9 mouse cellular contexts compared by ENCODE assay signal in genomic region chr14:32861149-32861581, GRCm38 (mm10). TPM values are rescaled to one million over a fixed set of nuclear protein-coding genes. Genes with fewer than 3 reads are reported as not detected.
DNase-seq lines count a peak whose midpoint lies in the region; ATAC-seq and TF ChIP-seq lines count a peak whose summit lies in the region.
"Had no signal": no experiment of that assay in that cellular context is flagged by ENCODE, and none has a peak within 500 bp of the region (broad histone marks: within the 10 kb centered on the region; RNA-seq: fewer than 3 reads in every experiment).

No protein-coding gene starts in this region.

- no peaks in the 10 kb centered on the region for H3K36me3 ChIP-seq in kidney, adult 2 months (ENCODE audit: control insufficient read depth, insufficient read depth, low read length)

- H3K4me3 ChIP-seq in kidney, adult 2 months (ENCODE audit: insufficient read depth, low read depth, low read length) = no peak overlapping the region

- peak; percentile 68 for DNase-seq in left cerebral cortex, postnatal 4 days
- DNase-seq in left cerebral cortex, adult 9 months (ENCODE audit: low spot score in 2 of 2) = no peak
- peak; percentile 51 for DNase-seq in gastrocnemius, postnatal 10 days
- DNase-seq in kidney, adult 2 months = peak; percentile 56
- DNase-seq in lung, postnatal 25 days (ENCODE audit: low spot score) = peak; percentile 28
- DNase-seq in right cerebral cortex, adult 2 months (ENCODE audit: low spot score in 2 of 2) = no peak
- DNase-seq in T-cell, adult 2 months (ENCODE audit: low spot score) = no peak

- no peaks in the 10 kb centered on the region for H3K4me1 ChIP-seq in kidney, adult 2 months (ENCODE audit: control insufficient read depth, insufficient read depth, low read length)

- ATAC-seq in megakaryocyte-erythroid progenitor cell, adult 5-6 weeks (replicated peaks; ENCODE audit: low FRiP score, low TSS enrichment, poor library complexity, severe bottlenecking) = no peak

- no peak for TF ChIP-seq CTCF in kidney, adult 2 months (conservative IDR thresholded peaks at IDR 0.05; ENCODE audit: insufficient read depth, insufficient read length, low read depth, low read length)

- H3K27me3 ChIP-seq in kidney, adult 2 months (replicated peaks; ENCODE audit: control insufficient read depth, insufficient read depth, low read length) = no peaks in the 10 kb centered on the region; the same call in 1 of the 2 replicates

- WGBS in kidney, adult 2 months = 21% methylated on average over 6 of the region's 6 CpGs

- no peak for TF ChIP-seq POLR2A in kidney, adult 2 months (IDR thresholded peaks at IDR 0.05; ENCODE audit: low read depth, low read length)

- intact Hi-C loops in left cerebral cortex, postnatal 4 days (cut with DNase I) = no loop called here

- H3K27ac ChIP-seq in kidney, adult 2 months (ENCODE audit: insufficient read depth, low read depth, low read length) = 0 out of 2 replicates have a peak overlapping the region, but pooled peaks have one; percentile 3

RNA-seq across cellular contexts. Expression of gene Vstm4, which starts 4.6 kb away (rescaled TPM):
- total RNA-seq in left cerebral cortex, postnatal 4 days (2021) = 1 to 10 TPM; 4.5 to 5.0 TPM
- total RNA-seq in gastrocnemius, postnatal 10 days (2021) = 10 to 100 TPM; 20.0 to 23.4 TPM
- 8.0 and 8.3 TPM in 2 replicates for polyA plus RNA-seq in kidney, adult 2 months (2012; rRNA removed)
- not detected in 2 replicates for total RNA-seq in megakaryocyte-erythroid progenitor cell, adult 5-6 weeks (2014; fragmentation: Nextera tagmentation)
- not detected in 2 replicates for total RNA-seq in megakaryocyte-erythroid progenitor cell, adult 5-6 weeks (2017)
- total RNA-seq: common myeloid progenitor, adult 5-6 weeks had no signal

RNA-seq across cellular contexts. Expression of gene Fam170b, which starts 27.4 kb away (rescaled TPM):
- total RNA-seq in left cerebral cortex, postnatal 4 days (2021) = not detected
- total RNA-seq in gastrocnemius, postnatal 10 days (2021) = not detected
- polyA plus RNA-seq in kidney, adult 2 months (2012; rRNA removed) = 0.14 TPM in 1 of 2 replicates, not detected in the other
- not detected in 2 replicates for total RNA-seq in megakaryocyte-erythroid progenitor cell, adult 5-6 weeks (2014; fragmentation: Nextera tagmentation)
- not detected in 2 replicates for total RNA-seq in megakaryocyte-erythroid progenitor cell, adult 5-6 weeks (2017)
- total RNA-seq: common myeloid progenitor, adult 5-6 weeks had no signal

Comparison
In these comparisons a context has a peak if more than half of its experiments do, and no peak if none do; other contexts are left out.
1. DNase-seq: peak in left cerebral cortex, postnatal 4 days (single experiment), gastrocnemius, postnatal 10 days (single experiment), kidney, adult 2 months (single experiment) and lung, postnatal 25 days (single experiment); none in left cerebral cortex, adult 9 months (0 of 2), right cerebral cortex, adult 2 months (0 of 2) and T-cell, adult 2 months (single experiment).
2. RNA of gene Vstm4, which starts 4.6 kb away (total RNA-seq): 20.0 to 23.4 TPM in gastrocnemius, postnatal 10 days and 4.5 to 5.0 TPM in left cerebral cortex, postnatal 4 days; not detected in megakaryocyte-erythroid progenitor cell, adult 5-6 weeks; every median in the first group is over 4 times any median in the second.